Mouse (Mus musculus): ENCODE measurements around the gene Gm13271.

DNA sequence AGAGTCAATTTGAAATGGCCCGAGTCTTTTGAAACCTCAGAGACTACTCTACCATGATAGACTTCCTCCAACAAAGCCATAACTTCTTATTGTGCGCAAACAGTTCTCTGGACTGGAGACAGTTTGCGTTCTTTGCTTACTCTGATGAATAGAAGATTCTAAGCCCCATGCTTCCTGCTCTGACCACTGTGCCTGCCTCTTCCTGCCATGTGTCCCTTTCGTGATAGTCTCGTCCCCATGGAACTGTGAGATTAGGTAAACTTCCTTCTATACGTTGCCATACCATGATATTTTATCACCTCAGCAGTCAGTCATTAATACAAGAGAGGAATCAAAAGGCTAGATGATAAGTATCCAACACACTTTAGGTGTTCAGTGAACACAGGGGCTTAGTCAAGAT lies 27.9 kb upstream of the Gm13271 start:
- TF ChIP-seq CTCF (IDR thresholded peaks at IDR 0.05; ENCODE audit: borderline replicate concordance, control insufficient read depth, extremely low read depth, insufficient read depth, low read length, poor library complexity) (no peak), POLR2A (IDR thresholded peaks at IDR 0.05; ENCODE audit: control insufficient read depth, extremely low read depth, insufficient read depth, low read length, poor library complexity) (no peak)
